Mouse (Mus musculus) inflammation-experienced regulatory T-cells, adult 6 months (primary cell): ENCODE measurements around the gene Kir3dl2. TPM values are rescaled to one million over a fixed set of nuclear protein-coding genes. Genes with fewer than 3 reads are reported as not detected.
"Not testable (repeated sequence)": the region's sequence is repeated elsewhere in the genome, so short reads cannot be mapped to it uniquely, and the experiment has no call there.

Experiments
- ATAC-seq: one replicate; pipeline ENCODE4 v1.8.0; 2017
- polyA plus RNA-seq, 3 experiments: library from polyadenylated mRNA; unstranded; fragments of 100-300 nt; shearing (Covaris generic); gene quantifications; one replicate each; pipeline ENCODE4 v1.2.1; 2017

Kir3dl2 gene
- not detected for polyA plus RNA-seq

- ATAC-seq: not testable (repeated sequence)
These were observed at the start of gene Kir3dl2 for GRCm38 (mm10) chrX:136543956-136544355. Kir3dl2 (minus strand) TSS chrX:136544056.

GRCm38 (mm10) chrX:136590897-136591257, 47.0 kb upstream of the Kir3dl2 start:
- no peak for ATAC-seq

GRCm38 (mm10) chrX:136590199-136590896, 46.5 kb upstream of the Kir3dl2 start, which contains the start of gene Tceal3:
Tceal3 (plus strand) TSS chrX:136590842.
- no peak for ATAC-seq

- ATAC-seq: no peak
These were observed 40.8 kb upstream of the Kir3dl2 start for GRCm38 (mm10) chrX:136584617-136585016.

GRCm38 (mm10) chrX:136569094-136569493, 25.2 kb upstream of the Kir3dl2 start:
- not testable (repeated sequence) for ATAC-seq

GRCm38 (mm10) chrX:136517699-136518098, 26.2 kb downstream of the Kir3dl2 start, which contains the start of gene Kir3dl1:
Kir3dl1 (plus strand) TSS chrX:136517999.
- ATAC-seq: not testable (repeated sequence)

Other genes with a start within 250 kb of the Kir3dl2 start
- not detected for gene Kir3dl1, start 26.1 kb downstream of the Kir3dl2 start, polyA plus RNA-seq
- 1 to 10 TPM in 1 of 3 experiments, under 1 TPM in 1, not detected in 1; 0.81 to 1.7 TPM for gene Tceal3, start 46.8 kb upstream of the Kir3dl2 start, polyA plus RNA-seq
- under 1 TPM in 1 of 3 experiments, not detected in 2; 0.20 TPM for gene Tceal1, start 163.9 kb upstream of the Kir3dl2 start, polyA plus RNA-seq
- gene Morf4l2, start 199.6 kb upstream of the Kir3dl2 start, polyA plus RNA-seq: 10 to 100 TPM; 77.6 to 81.5 (median 78.3) TPM
- gene Glra4, start 236.1 kb upstream of the Kir3dl2 start, polyA plus RNA-seq: not detected